Mouse (Mus musculus) lung, adult 2 months (tissue): ENCODE data around the gene Mef2d. TPM values are rescaled to one million over a fixed set of nuclear protein-coding genes. Genes with fewer than 3 reads are reported as not detected.

Experiments used
- DNase-seq: peaks from one replicate; pipeline ENCODE4 v3.0.0; 2022
- H3K4me1 ChIP-seq: fragments of 200-500 bp; 2 replicates; pipeline ENCODE4 v1.6.1; 2011; ENCODE audit warnings: low read length; ENCODE audit not compliant: control insufficient read depth, insufficient read depth
- H3K4me3 ChIP-seq: fragments of 200-500 bp; replicated peaks from 2 replicates; pipeline ENCODE3; 2011; ENCODE audit warnings: low read depth, mild to moderate bottlenecking, control low read depth, low read length; ENCODE audit errors: extremely low read depth
- CTCF ChIP-seq: fragments of 200-500 bp; IDR thresholded peaks from 2 replicates; pipeline ENCODE4 v1.5.1; 2011; ENCODE audit warnings: mild to moderate bottlenecking, low read length, control low read depth; ENCODE audit not compliant: insufficient read depth
- POLR2A ChIP-seq: fragments of 200-500 bp; IDR thresholded peaks from 2 replicates; pipeline ENCODE4 v1.6.1; 2011; ENCODE audit warnings: low read depth, mild to moderate bottlenecking, control low read depth, low read length, borderline replicate concordance; ENCODE audit errors: extremely low read depth
- WGBS: fragments of 180-500 bp; shearing (Covaris S2); methylation state at CpG from one replicate; pipeline ENCODE4 v1.1.7; 2018; 5-methylcytosine and 5-hydroxymethylcytosine counted together
- polyA plus RNA-seq: library from polyadenylated mRNA; depleted of rRNA; stranded (reverse); fragments of >200 nt; gene quantifications from 2 replicates; pipeline ENCODE4 v1.2.3, GENCODE M21; 2012

Gene Mef2d
- polyA plus RNA-seq, 1 experiment, result 87.0 TPM

GRCm38 (mm10) chr3:88142546-88142915 is 359 bp downstream of the Mef2d start:
- Histone ChIP-seq H3K4me3 (peak overlapping the region; percentile 82), H3K4me1 (peaks cover 51% of the 10 kb centered on the region)
- no peak for DNase-seq
- no peak for TF ChIP-seq CTCF
- no peak for TF ChIP-seq POLR2A
- under 1% methylated on average over 56 of the region's 57 CpGs for WGBS

- Histone ChIP-seq H3K4me1 (peaks cover 58% of the 10 kb centered on the region), H3K4me3 (peak overlapping the region; percentile 82)
- under 1% methylated on average over 33 of the region's 33 CpGs for WGBS
- DNase-seq, result peak; percentile 68
- peak; percentile 80; the same call in 1 of the 2 replicates for TF ChIP-seq POLR2A
- no peak for TF ChIP-seq CTCF
Observed at GRCm38 (mm10) chr3:88142916-88143771, 972 bp downstream of the Mef2d start.

GRCm38 (mm10) chr3:88143961-88144486 is 1.9 kb downstream of the Mef2d start:
- Histone ChIP-seq H3K4me3 (peak overlapping the region; percentile 31), H3K4me1 (peaks cover 62% of the 10 kb centered on the region)
- no peak for DNase-seq
- TF ChIP-seq POLR2A, result no peak
- 9% methylated on average over 5 of the region's 5 CpGs for WGBS

- WGBS, result 46% methylated on average over 6 of the region's 6 CpGs
- peaks cover 63% of the 10 kb centered on the region for H3K4me1 ChIP-seq
- peak overlapping the region; percentile 3 for H3K4me3 ChIP-seq
- TF ChIP-seq POLR2A (no peak), CTCF (no peak)
- DNase-seq, result no peak
Observed at GRCm38 (mm10) chr3:88144648-88145410, 2.7 kb downstream of the Mef2d start.

- no peak overlapping the region for H3K4me3 ChIP-seq
- TF ChIP-seq CTCF, result no peak
- TF ChIP-seq POLR2A, result no peak
- no peak for DNase-seq
- peaks cover 68% of the 10 kb centered on the region for H3K4me1 ChIP-seq
- 12% methylated on average over 4 of the region's 4 CpGs for WGBS
Observed at GRCm38 (mm10) chr3:88145411-88145782, 3.2 kb downstream of the Mef2d start.

GRCm38 (mm10) chr3:88145952-88146351 is 3.8 kb downstream of the Mef2d start:
- no peak for TF ChIP-seq POLR2A
- no peak for TF ChIP-seq CTCF
- Histone ChIP-seq H3K4me3 (no peak overlapping the region), H3K4me1 (peaks cover 68% of the 10 kb centered on the region)
- no peak for DNase-seq
- WGBS, result 16% methylated on average over 5 of the region's 5 CpGs

- no peak overlapping the region for H3K4me3 ChIP-seq
- WGBS, result 16% methylated on average over 5 of the region's 5 CpGs
- no peak for TF ChIP-seq CTCF
- TF ChIP-seq POLR2A, result no peak
- peaks cover 70% of the 10 kb centered on the region for H3K4me1 ChIP-seq
- no peak for DNase-seq
Observed at GRCm38 (mm10) chr3:88146376-88147112, 4.4 kb downstream of the Mef2d start.

- 64% methylated on average over 2 of the region's 2 CpGs for WGBS
- no peak for DNase-seq
- H3K4me3 ChIP-seq, result no peak overlapping the region
- H3K4me1 ChIP-seq, result peaks cover 73% of the 10 kb centered on the region
- no peak for TF ChIP-seq CTCF
- TF ChIP-seq POLR2A, result no peak
Observed at GRCm38 (mm10) chr3:88147444-88147843, 5.3 kb downstream of the Mef2d start.

- Histone ChIP-seq H3K4me1 (peaks cover 73% of the 10 kb centered on the region), H3K4me3 (no peak overlapping the region)
- TF ChIP-seq POLR2A (no peak), CTCF (no peak)
- WGBS, result 57% methylated on average over 1 of the region's 1 CpGs
- no peak for DNase-seq
Observed at GRCm38 (mm10) chr3:88147866-88148265, 5.7 kb downstream of the Mef2d start.
